Mouse (Mus musculus): Measurements from ENCODE around the gene Zbed5. TPM values are rescaled to one million over a fixed set of nuclear protein-coding genes. Genes with fewer than 3 reads are reported as not detected.

Zbed5 gene
- 1.3 and 2.1 TPM in 2 replicates for polyA plus RNA-seq (2015; fragmentation: Nextera tagmentation; extraction: Ambion mirVana)

GRCm38 (mm10) chr5:129895198-129896088, at the start of gene Zbed5:
Gene Zbed5, plus strand, starts transcription at chr5:129895723.

GRCm38 (mm10) chr5:129846752-129847557, 48.6 kb upstream of the Zbed5 start, which contains the start of gene Sumf2:
Gene Sumf2, plus strand, starts transcription at chr5:129846986.

GRCm38 (mm10) chr5:129886911-129887636, 8.4 kb upstream of the Zbed5 start, which contains the start of gene Chchd2:
Gene Chchd2, minus strand, starts transcription at chr5:129887470.

GRCm38 (mm10) chr5:129898449-129898848, 2.9 kb downstream of the Zbed5 start, which contains the start of gene Phkg1:
Gene Phkg1, minus strand, starts transcription at chr5:129898549.

GRCm38 (mm10) chr5:129908242-129908965, 12.9 kb downstream of the Zbed5 start, which contains the start of gene Nupr1l:
Gene Nupr1l, plus strand, starts transcription at chr5:129908540.

GRCm38 (mm10) chr5:129941495-129942045, 46.0 kb downstream of the Zbed5 start, which contains the start of gene Vkorc1l1:
Gene Vkorc1l1, plus strand, starts transcription at chr5:129941970.

Other genes starting within 250 kb of the Zbed5 start
- gene Zfp11, start 225.6 kb upstream of the Zbed5 start, polyA plus RNA-seq (2015; fragmentation: Nextera tagmentation; extraction: Ambion mirVana): 0.93 and 1.3 TPM in 2 replicates
- gene Sept14, start 187.2 kb upstream of the Zbed5 start, polyA plus RNA-seq (2015; fragmentation: Nextera tagmentation; extraction: Ambion mirVana): not detected in 2 replicates
- gene Mrps17, start 180.2 kb upstream of the Zbed5 start, polyA plus RNA-seq (2015; fragmentation: Nextera tagmentation; extraction: Ambion mirVana): 134 and 139 TPM in 2 replicates
- 64.8 and 73.6 TPM in 2 replicates for gene Nipsnap2, start 170.7 kb upstream of the Zbed5 start, polyA plus RNA-seq (2015; fragmentation: Nextera tagmentation; extraction: Ambion mirVana)
- gene Psph, start 108.3 kb upstream of the Zbed5 start, polyA plus RNA-seq (2015; fragmentation: Nextera tagmentation; extraction: Ambion mirVana): 25.9 and 27.4 TPM in 2 replicates
- gene Sumf2, start 48.7 kb upstream of the Zbed5 start, polyA plus RNA-seq (2015; fragmentation: Nextera tagmentation; extraction: Ambion mirVana): 18.0 and 19.4 TPM in 2 replicates
- 659 and 664 TPM in 2 replicates for gene Chchd2, start 8.3 kb upstream of the Zbed5 start, polyA plus RNA-seq (2015; fragmentation: Nextera tagmentation; extraction: Ambion mirVana)
- gene Phkg1, start 2.8 kb downstream of the Zbed5 start, polyA plus RNA-seq (2015; fragmentation: Nextera tagmentation; extraction: Ambion mirVana): 0.08 TPM in 1 of 2 replicates, not detected in the other
- 1.6 and 1.8 TPM in 2 replicates for gene Nupr1l, start 12.8 kb downstream of the Zbed5 start, polyA plus RNA-seq (2015; fragmentation: Nextera tagmentation; extraction: Ambion mirVana)
- 23.7 and 27.3 TPM in 2 replicates for gene Vkorc1l1, start 46.2 kb downstream of the Zbed5 start, polyA plus RNA-seq (2015; fragmentation: Nextera tagmentation; extraction: Ambion mirVana)
- 47.1 and 55.4 TPM in 2 replicates for gene Gusb, start 107.3 kb downstream of the Zbed5 start, polyA plus RNA-seq (2015; fragmentation: Nextera tagmentation; extraction: Ambion mirVana)
- gene Asl, start 133.5 kb downstream of the Zbed5 start, polyA plus RNA-seq (2015; fragmentation: Nextera tagmentation; extraction: Ambion mirVana): 16.9 and 17.3 TPM in 2 replicates
- 27.9 and 29.0 TPM in 2 replicates for gene Crcp, start 133.6 kb downstream of the Zbed5 start, polyA plus RNA-seq (2015; fragmentation: Nextera tagmentation; extraction: Ambion mirVana)
- 26.4 and 30.5 TPM in 2 replicates for gene Tpst1, start 177.6 kb downstream of the Zbed5 start, polyA plus RNA-seq (2015; fragmentation: Nextera tagmentation; extraction: Ambion mirVana)
- gene Kctd7, start 249.1 kb downstream of the Zbed5 start, polyA plus RNA-seq (2015; fragmentation: Nextera tagmentation; extraction: Ambion mirVana): 8.4 and 9.7 TPM in 2 replicates